Mouse (Mus musculus) limb, embryonic 12.5 days (tissue): ENCODE data around the gene Sapcd2. TPM values are rescaled to one million over a fixed set of nuclear protein-coding genes. Genes with fewer than 3 reads are reported as not detected.
"Not testable (repeated sequence)": the region's sequence is repeated elsewhere in the genome, so short reads cannot be mapped to it uniquely, and the experiment has no call there.

Source experiments
- ATAC-seq: fragments of 200-750 bp; cut with Nextera tagmentation; 2 replicates; pipeline ENCODE4 v1.8.0; 2017; ENCODE audit warnings: low read depth, moderate TSS enrichment; ENCODE audit not compliant: insufficient number of reproducible peaks, insufficient read depth, low FRiP score, low TSS enrichment
- H3K27ac ChIP-seq: fragments of 300-500 bp; sonication (generic); 2 replicates; pipeline ENCODE4 v1.5.1; 2016; ENCODE audit warnings: mild to moderate bottlenecking, moderate library complexity
- H3K27me3 ChIP-seq: fragments of 300-500 bp; sonication (generic); 2 replicates; pipeline ENCODE4 v1.6.1; 2016; ENCODE audit warnings: mild to moderate bottlenecking, moderate library complexity
- H3K36me3 ChIP-seq: fragments of 300-500 bp; sonication (generic); 2 replicates; pipeline ENCODE4 v1.6.1; 2016; ENCODE audit warnings: mild to moderate bottlenecking, moderate library complexity
- H3K4me1 ChIP-seq: fragments of 300-500 bp; sonication (generic); replicated peaks from 2 replicates; pipeline ENCODE4 v1.6.1; 2016
- H3K4me2 ChIP-seq: fragments of 300-500 bp; sonication (generic); 2 replicates; pipeline ENCODE4 v1.6.1; 2016; ENCODE audit warnings: mild to moderate bottlenecking, moderate library complexity
- H3K4me3 ChIP-seq: fragments of 300-500 bp; sonication (generic); replicated peaks from 2 replicates; pipeline ENCODE4 v1.5.1; 2016; ENCODE audit warnings: mild to moderate bottlenecking
- H3K9ac ChIP-seq: fragments of 300-500 bp; sonication (generic); replicated peaks from 2 replicates; pipeline ENCODE4 v1.6.1; 2016; ENCODE audit warnings: mild to moderate bottlenecking, moderate library complexity
- H3K9me3 ChIP-seq: fragments of 300-500 bp; sonication (generic); 2 replicates; pipeline ENCODE4 v1.6.1; 2016; ENCODE audit warnings: mild to moderate bottlenecking, moderate library complexity
- WGBS: fragments of 180-500 bp; shearing (Covaris S2); methylation state at CpG from one replicate; pipeline ENCODE4 v1.1.7; 2016; 5-methylcytosine and 5-hydroxymethylcytosine counted together
- polyA plus RNA-seq: library from polyadenylated mRNA; unstranded; fragments of >200 nt; fragmentation: Nextera tagmentation; extraction: Ambion mirVana; gene quantifications from 2 replicates; pipeline ENCODE4 v1.2.1, GENCODE M21; 2016

The Sapcd2 gene
- polyA plus RNA-seq, 1 experiment from 2014 or later = 69.0 TPM

DNA sequence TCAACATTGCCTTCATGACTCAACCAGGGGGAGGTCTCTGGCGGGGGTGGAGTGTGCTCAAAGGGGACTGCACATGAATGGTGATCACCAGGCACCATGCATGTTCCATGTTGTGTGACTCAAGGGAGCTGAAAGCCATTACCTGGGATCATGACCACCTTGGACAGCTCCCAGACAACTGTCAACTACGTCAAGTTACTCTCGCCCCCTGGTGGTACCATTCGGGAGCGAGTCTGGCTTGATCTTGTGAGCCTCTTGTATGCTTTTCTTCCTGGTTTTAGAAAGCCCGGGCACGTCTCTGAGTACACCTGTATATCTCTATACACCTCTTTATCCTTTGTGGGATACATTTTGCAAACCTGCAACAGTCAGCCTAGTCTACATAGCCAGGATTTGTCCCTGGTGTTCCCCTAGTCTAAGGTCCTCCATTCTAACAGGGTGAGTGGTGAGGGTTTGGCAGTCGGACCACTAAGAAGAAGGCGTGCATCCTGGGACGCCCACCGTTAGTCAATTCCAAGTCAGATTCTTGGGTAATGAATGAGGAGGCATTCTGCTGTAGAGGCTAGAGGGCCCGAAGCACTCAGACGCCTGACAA, 30.4 kb downstream of the Sapcd2 start:
- no peak for ATAC-seq
- H3K9me3 ChIP-seq = no peaks in the 10 kb centered on the region
- H3K4me3 ChIP-seq = peak overlapping the region; percentile 50
- H3K36me3 ChIP-seq = no peaks in the 10 kb centered on the region
- WGBS = 2% methylated on average over 13 of the region's 13 CpGs
- peak overlapping the region; percentile 68 for H3K4me2 ChIP-seq
- no peak overlapping the region for H3K27ac ChIP-seq
- no peak overlapping the region for H3K9ac ChIP-seq
- peaks cover 99% of the 10 kb centered on the region for H3K27me3 ChIP-seq
- H3K4me1 ChIP-seq = peaks cover 10% of the 10 kb centered on the region; the same call in 1 of the 2 replicates

DNA sequence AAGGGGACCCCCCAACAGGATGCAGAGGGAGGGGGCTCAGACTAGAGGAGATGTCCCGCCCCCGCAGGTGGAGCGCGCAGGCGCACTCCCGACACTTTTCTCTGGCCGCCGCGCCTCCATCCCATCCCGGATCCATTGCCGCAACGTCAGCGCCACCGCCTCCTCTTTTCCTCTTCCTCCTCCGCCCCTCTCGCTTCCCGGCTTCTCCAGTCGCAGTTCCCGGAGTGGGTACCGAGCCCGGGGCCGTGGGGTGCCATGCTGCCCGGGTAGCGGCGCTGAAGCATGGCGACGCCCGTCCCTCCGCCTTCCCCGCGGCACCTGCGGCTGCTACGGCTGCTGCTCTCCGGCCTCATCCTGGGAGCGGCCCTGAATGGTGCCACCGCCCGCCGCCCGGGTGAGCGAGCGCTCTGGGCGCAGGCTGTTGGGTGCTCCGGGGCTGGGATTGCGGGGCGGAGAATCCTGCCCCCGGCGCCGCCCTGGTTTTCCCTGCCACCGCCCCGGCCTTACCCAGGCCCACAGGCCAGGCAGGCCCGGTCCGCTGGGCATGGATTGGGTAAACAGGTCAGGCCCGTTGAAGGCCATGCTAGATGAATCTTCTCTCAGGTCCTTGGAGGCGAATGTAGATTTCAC, 31.0 kb downstream of the Sapcd2 start:
- no peak for ATAC-seq
- no peaks in the 10 kb centered on the region for H3K36me3 ChIP-seq
- peak overlapping the region; percentile 57 for H3K9ac ChIP-seq
- 2% methylated on average over 54 of the region's 54 CpGs for WGBS
- peak overlapping the region; percentile 50 for H3K4me3 ChIP-seq
- peak overlapping the region; percentile 68 for H3K4me2 ChIP-seq
- no peaks in the 10 kb centered on the region for H3K9me3 ChIP-seq
- H3K27me3 ChIP-seq = peaks cover 98% of the 10 kb centered on the region
- no peak overlapping the region for H3K27ac ChIP-seq
- H3K4me1 ChIP-seq = peaks cover 10% of the 10 kb centered on the region; the same call in 1 of the 2 replicates

GRCm38 (mm10) chr2:25403994-25404393, 31.9 kb downstream of the Sapcd2 start:
- Histone ChIP-seq H3K27me3 (peaks cover 96% of the 10 kb centered on the region), H3K4me2 (0 out of 2 replicates have a peak overlapping the region, but pooled peaks have one; percentile 68), H3K9ac (no peak overlapping the region), H3K9me3 (no peaks in the 10 kb centered on the region), H3K4me3 (no peak overlapping the region), H3K4me1 (peaks cover 10% of the 10 kb centered on the region; the same call in 1 of the 2 replicates), H3K36me3 (no peaks in the 10 kb centered on the region), H3K27ac (no peak overlapping the region)
- WGBS = 81% methylated on average over 4 of the region's 4 CpGs
- no peak for ATAC-seq

- Histone ChIP-seq H3K27ac (no peak overlapping the region), H3K4me1 (no peaks in the 10 kb centered on the region), H3K4me3 (no peak overlapping the region), H3K36me3 (no peaks in the 10 kb centered on the region), H3K9me3 (no peaks in the 10 kb centered on the region), H3K9ac (no peak overlapping the region), H3K4me2 (no peak overlapping the region), H3K27me3 (peaks cover 48% of the 10 kb centered on the region)
- WGBS = 83% methylated on average over 10 of the region's 10 CpGs
- ATAC-seq = no peak
Measured at GRCm38 (mm10) chr2:25408908-25409307, 36.8 kb downstream of the Sapcd2 start.

GRCm38 (mm10) chr2:25413436-25413835, 41.3 kb downstream of the Sapcd2 start:
- peaks cover 14% of the 10 kb centered on the region; the same call in 1 of the 2 replicates for H3K27me3 ChIP-seq
- H3K4me3 ChIP-seq, ATAC-seq, H3K27ac ChIP-seq, H3K36me3 ChIP-seq, H3K9ac ChIP-seq, H3K4me1 ChIP-seq, H3K9me3 ChIP-seq, H3K4me2 ChIP-seq: not testable (repeated sequence)

DNA sequence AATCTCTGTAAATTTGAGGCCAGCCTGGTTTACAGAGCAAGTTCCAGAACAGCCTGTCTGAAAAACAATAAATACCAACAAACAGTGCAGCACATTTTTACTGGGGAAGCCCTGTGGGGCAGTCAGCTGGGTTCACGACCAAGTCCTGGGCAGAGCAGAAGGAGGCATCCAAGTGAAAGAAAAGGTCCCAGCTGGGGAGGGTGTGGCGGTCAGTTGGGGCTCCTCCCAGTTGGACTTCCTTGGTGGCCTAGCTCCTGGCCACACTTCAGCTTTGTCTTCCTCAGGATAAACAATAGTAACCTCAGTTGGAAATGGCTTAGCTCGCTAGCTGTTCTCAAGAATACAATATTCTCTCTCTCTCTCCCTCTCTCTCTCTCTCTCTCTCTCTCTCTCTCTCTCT, 45.3 kb downstream of the Sapcd2 start:
- peaks cover 12% of the 10 kb centered on the region; the same call in 1 of the 2 replicates for H3K27me3 ChIP-seq
- no peak overlapping the region for H3K4me3 ChIP-seq
- H3K9ac ChIP-seq = no peak overlapping the region
- no peaks in the 10 kb centered on the region for H3K9me3 ChIP-seq
- H3K4me1 ChIP-seq = no peaks in the 10 kb centered on the region
- no peak overlapping the region for H3K4me2 ChIP-seq
- no peak for ATAC-seq
- 32% methylated on average over 3 of the region's 3 CpGs for WGBS
- no peaks in the 10 kb centered on the region for H3K36me3 ChIP-seq
- no peak overlapping the region for H3K27ac ChIP-seq

GRCm38 (mm10) chr2:25421896-25422295, 49.8 kb downstream of the Sapcd2 start:
- ATAC-seq = no peak
- Histone ChIP-seq H3K27me3 (peaks cover 57% of the 10 kb centered on the region), H3K9me3 (no peaks in the 10 kb centered on the region), H3K9ac (no peak overlapping the region), H3K4me2 (no peak overlapping the region), H3K4me3 (no peak overlapping the region), H3K4me1 (no peaks in the 10 kb centered on the region), H3K27ac (no peak overlapping the region), H3K36me3 (no peaks in the 10 kb centered on the region)
- 17% methylated on average over 3 of the region's 3 CpGs for WGBS

- 62% methylated on average over 17 of the region's 17 CpGs for WGBS
- H3K4me3 ChIP-seq = no peak within 1 kb of the TSS
- H3K27ac ChIP-seq = no peak within 1 kb of the TSS
- no peak within 1 kb of the TSS for H3K4me2 ChIP-seq
- no peak for ATAC-seq
- peaks cover 57% of the 10 kb centered on the region for H3K27me3 ChIP-seq
- H3K4me1 ChIP-seq = no peaks in the 10 kb centered on the region
- 0 out of 2 replicates have a peak within 1 kb of the TSS, but pooled peaks have one; percentile 2 for H3K9ac ChIP-seq
- no peaks in the 10 kb centered on the region for H3K9me3 ChIP-seq
- H3K36me3 ChIP-seq = no peaks in the 10 kb centered on the region
Measured at GRCm38 (mm10) chr2:25422587-25423410, 50.7 kb downstream of the Sapcd2 start, which contains the start of gene Fut7. Gene Fut7 (plus strand): TSS chr2:25423267.

DNA sequence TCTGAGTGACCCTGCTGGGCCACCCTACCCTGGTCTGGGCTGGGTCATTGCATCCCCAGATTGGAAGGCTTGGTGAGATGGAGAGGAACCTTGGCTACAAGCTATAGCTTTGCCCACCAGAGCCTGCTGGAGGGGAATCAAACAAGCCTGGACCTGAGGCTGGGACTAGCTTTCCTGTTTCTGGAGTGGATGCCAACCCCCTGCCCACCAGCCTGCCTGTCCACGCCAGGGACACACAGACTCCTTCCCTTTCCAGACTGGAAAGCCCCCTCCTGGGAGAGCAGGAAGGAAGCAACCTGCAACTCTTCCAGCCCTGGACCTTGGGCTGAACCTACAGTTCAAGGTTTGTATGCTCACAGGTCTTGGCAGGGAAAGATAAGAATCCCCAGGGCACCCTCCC, 51.5 kb downstream of the Sapcd2 start:
- no peak for ATAC-seq
- no peak overlapping the region for H3K4me3 ChIP-seq
- no peak overlapping the region for H3K27ac ChIP-seq
- H3K36me3 ChIP-seq = no peaks in the 10 kb centered on the region
- no peak overlapping the region for H3K9ac ChIP-seq
- 47% methylated on average over 1 of the region's 1 CpGs for WGBS
- no peak overlapping the region for H3K4me2 ChIP-seq
- H3K4me1 ChIP-seq = no peaks in the 10 kb centered on the region
- H3K27me3 ChIP-seq = peaks cover 50% of the 10 kb centered on the region
- H3K9me3 ChIP-seq = no peaks in the 10 kb centered on the region

DNA sequence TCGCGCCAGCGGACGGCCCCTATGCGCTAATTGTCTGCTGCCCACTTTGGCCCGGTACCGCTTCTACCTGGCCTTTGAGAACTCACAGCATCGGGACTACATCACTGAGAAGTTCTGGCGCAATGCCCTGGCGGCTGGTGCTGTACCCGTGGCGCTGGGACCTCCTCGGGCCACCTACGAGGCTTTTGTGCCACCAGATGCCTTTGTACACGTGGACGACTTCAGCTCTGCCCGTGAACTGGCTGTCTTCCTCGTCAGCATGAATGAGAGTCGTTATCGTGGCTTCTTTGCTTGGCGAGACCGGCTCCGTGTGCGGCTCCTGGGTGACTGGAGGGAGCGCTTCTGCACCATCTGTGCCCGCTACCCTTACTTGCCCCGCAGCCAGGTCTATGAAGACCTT, 53.4 kb downstream of the Sapcd2 start:
- 45% methylated on average over 27 of the region's 27 CpGs for WGBS
- H3K27me3 ChIP-seq = peaks cover 69% of the 10 kb centered on the region
- no peaks in the 10 kb centered on the region for H3K36me3 ChIP-seq
- H3K4me3 ChIP-seq = no peak overlapping the region
- H3K9me3 ChIP-seq = no peaks in the 10 kb centered on the region
- no peak for ATAC-seq
- H3K9ac ChIP-seq = peak overlapping the region; percentile 18; the same call in 1 of the 2 replicates
- no peak overlapping the region for H3K27ac ChIP-seq
- H3K4me1 ChIP-seq = peaks cover 6% of the 10 kb centered on the region
- H3K4me2 ChIP-seq = no peak overlapping the region

- no peak overlapping the region for H3K4me3 ChIP-seq
- no peak overlapping the region for H3K9ac ChIP-seq
- 31% methylated on average over 5 of the region's 5 CpGs for WGBS
- H3K9me3 ChIP-seq = no peaks in the 10 kb centered on the region
- no peaks in the 10 kb centered on the region for H3K36me3 ChIP-seq
- ATAC-seq = no peak
- peaks cover 6% of the 10 kb centered on the region for H3K4me1 ChIP-seq
- H3K27ac ChIP-seq = no peak overlapping the region
- H3K4me2 ChIP-seq = no peak overlapping the region
- H3K27me3 ChIP-seq = peaks cover 78% of the 10 kb centered on the region
Measured at GRCm38 (mm10) chr2:25426721-25427191, 54.6 kb downstream of the Sapcd2 start.
